Mouse (Mus musculus) liver, embryonic 14.5 days (tissue): Measurements from ENCODE around the gene Mnd1.

Experiments used
- CTCF ChIP-seq: IDR thresholded peaks from 2 replicates; pipeline ENCODE4 v1.5.1; 2016; ENCODE audit warnings: antibody characterized with exemption, low read depth, control low read depth
- EP300 ChIP-seq: IDR thresholded peaks from 2 replicates; pipeline ENCODE4 v1.6.1; 2016; ENCODE audit warnings: antibody characterized with exemption, low read depth

DNA sequence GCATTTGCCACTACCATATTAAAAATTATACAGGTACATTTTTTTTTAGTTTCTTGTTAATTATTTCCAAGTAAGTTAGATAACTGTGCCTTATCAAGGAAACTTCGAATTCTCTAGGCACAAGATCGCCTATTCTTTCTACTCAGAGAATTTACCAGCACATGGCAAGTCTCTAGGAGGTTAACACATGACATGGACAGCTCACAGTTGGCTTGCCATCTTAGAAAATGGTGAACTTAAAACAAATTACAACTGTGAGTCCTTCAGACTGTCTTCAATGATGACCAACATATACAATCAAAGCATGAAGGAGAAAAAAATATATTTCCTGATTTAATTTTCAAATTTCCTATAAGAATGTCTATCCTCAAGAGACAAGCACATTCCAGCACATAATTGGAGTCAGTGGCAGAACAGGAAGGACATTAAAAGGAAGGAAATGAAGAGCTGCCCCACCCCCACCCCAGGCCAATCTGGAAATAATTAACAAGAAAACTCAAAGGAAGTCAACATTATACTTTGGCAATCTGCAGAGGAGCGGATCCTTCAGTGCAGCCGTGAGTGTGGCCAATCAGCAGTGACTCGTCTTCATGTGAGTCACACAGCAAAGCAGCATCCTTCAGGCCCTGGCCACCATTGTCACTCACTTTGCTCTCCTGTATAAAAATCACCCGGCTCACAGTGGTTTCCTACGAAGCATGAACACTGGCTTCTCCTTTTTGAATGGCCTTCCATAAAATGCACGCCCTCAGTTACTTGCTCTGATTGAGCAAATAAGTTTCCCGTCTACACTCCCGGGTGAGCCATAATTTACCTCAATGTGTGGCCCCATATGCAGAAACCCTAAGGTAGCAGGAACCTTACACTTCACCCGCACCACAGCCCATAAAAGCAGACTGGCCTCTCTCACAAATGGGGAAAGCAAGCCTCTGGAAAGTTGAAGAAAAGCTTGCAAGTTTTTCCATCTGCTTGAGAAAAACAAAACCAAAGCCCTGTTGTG is 26.4 kb downstream of the Mnd1 start:
- TF ChIP-seq CTCF (no peak), EP300 (no peak)
